Mouse (Mus musculus): ENCODE measurements at regions not wholly inside any gene's neighbourhood (a gene's known extent, or its start where the extent isn't known, plus 50 kb on each side); places are given as distances from the start of the nearest gene placed in this dataset.

DNA sequence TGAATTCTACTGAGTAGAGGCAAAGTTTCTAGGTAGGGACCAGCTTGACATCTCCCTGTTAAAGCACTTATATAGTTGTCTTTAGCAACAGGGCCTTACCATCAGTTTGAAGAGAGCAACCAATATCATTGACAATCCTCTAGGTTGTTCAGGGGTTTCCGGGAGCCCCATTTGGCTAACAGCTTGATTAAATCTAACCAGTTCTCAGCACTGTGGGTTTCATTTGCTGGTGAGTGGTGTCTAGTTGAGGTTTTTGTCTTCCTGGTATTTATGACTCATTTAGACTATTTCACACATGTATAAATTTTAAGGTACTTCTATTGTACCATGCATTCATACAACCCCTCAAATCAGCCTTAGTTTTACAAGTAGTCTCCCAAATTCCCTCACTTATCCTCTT lies 823.4 kb upstream of the Sel1l start:
- no peak overlapping the region for H3K9ac ChIP-seq (replicated peaks; ENCODE audit: low read depth, low read length)
- H3K4me2 ChIP-seq (ENCODE audit: low read length): no peak overlapping the region
- no peak overlapping the region for H3K4me3 ChIP-seq (replicated peaks; ENCODE audit: low read length)
- no peaks in the 10 kb centered on the region for H3K9me3 ChIP-seq (ENCODE audit: control insufficient read depth, low read length)
- H3K4me1 ChIP-seq (replicated peaks; ENCODE audit: control insufficient read depth, insufficient read depth, low read length): no peaks in the 10 kb centered on the region
- H3K27me3 ChIP-seq (replicated peaks; ENCODE audit: control insufficient read depth, insufficient read depth, low read length): no peaks in the 10 kb centered on the region
- no peaks in the 10 kb centered on the region for H3K36me3 ChIP-seq (ENCODE audit: control insufficient read depth, insufficient read depth)
- no peak for ATAC-seq
- H3K27ac ChIP-seq (ENCODE audit: low read length): no peak overlapping the region
- WGBS: 95% methylated on average over 1 of the region's 1 CpGs

DNA sequence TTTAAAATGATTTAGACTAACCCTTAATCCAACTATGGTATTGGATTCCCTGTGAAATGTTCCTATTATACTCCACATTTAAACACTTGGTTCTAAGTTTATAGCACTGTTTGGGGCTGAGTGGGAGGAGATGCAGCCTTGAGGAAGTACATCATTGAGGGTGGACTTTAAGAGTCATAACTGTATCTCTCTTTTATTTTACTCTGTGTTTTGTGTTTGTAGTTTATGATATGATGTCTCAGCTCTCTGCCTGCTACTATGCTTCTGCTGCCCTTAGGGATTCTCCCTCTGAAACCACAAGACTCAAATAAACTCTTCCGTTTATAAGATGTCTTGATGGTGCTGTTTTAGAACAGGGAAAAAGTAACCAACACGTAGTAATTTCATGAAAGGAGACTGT lies 797.7 kb upstream of the Sel1l start:
- Histone ChIP-seq H3K4me2 (ENCODE audit: low read length) (no peak overlapping the region), H3K4me1 (replicated peaks; ENCODE audit: control insufficient read depth, insufficient read depth, low read length) (peaks cover 3% of the 10 kb centered on the region; the same call in 1 of the 2 replicates), H3K4me3 (replicated peaks; ENCODE audit: low read length) (no peak overlapping the region), H3K9ac (replicated peaks; ENCODE audit: low read depth, low read length) (no peak overlapping the region), H3K9me3 (ENCODE audit: control insufficient read depth, low read length) (no peaks in the 10 kb centered on the region), H3K27ac (ENCODE audit: low read length) (no peak overlapping the region), H3K36me3 (ENCODE audit: control insufficient read depth, insufficient read depth) (no peaks in the 10 kb centered on the region), H3K27me3 (replicated peaks; ENCODE audit: control insufficient read depth, insufficient read depth, low read length) (no peaks in the 10 kb centered on the region)
- 81% methylated on average over 2 of the region's 2 CpGs for WGBS
- ATAC-seq: no peak

DNA sequence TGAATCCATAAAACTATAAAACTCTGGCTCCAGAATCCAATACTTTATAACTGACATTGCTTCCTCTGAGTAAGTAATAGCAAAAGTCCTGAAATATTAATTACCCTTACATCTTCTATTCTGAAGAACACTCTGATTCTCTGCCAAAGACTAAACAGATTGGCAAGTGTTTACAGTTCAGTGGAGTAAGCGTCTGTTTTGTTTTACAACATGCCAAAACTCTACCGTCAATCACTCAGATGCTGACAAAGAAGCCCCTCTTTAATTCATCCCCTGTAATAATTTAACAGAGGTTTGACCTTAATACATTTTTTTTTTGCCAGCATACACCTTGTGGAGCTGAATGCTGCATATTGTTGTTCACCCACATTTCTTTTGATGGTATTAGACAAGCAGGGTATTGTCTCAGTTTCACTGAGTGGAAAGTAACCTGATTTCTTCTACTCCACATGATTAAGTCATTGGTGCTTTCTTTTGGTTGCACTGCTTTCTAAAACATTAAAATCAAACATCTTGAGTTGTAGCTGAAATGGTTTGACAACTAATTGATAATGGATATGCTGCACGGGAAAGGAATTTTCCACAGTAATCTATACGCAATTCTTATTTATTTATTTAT lies 796.2 kb upstream of the Sel1l start:
- no peaks in the 10 kb centered on the region for H3K27me3 ChIP-seq (replicated peaks; ENCODE audit: control insufficient read depth, insufficient read depth, low read length)
- no peaks in the 10 kb centered on the region for H3K9me3 ChIP-seq (ENCODE audit: control insufficient read depth, low read length)
- H3K4me3 ChIP-seq (replicated peaks; ENCODE audit: low read length): no peak overlapping the region
- H3K36me3 ChIP-seq (ENCODE audit: control insufficient read depth, insufficient read depth): no peaks in the 10 kb centered on the region
- H3K4me1 ChIP-seq (replicated peaks; ENCODE audit: control insufficient read depth, insufficient read depth, low read length): peaks cover 3% of the 10 kb centered on the region; the same call in 1 of the 2 replicates
- H3K4me2 ChIP-seq (ENCODE audit: low read length): no peak overlapping the region
- 31% methylated on average over 4 of the region's 4 CpGs for WGBS
- H3K9ac ChIP-seq (replicated peaks; ENCODE audit: low read depth, low read length): no peak overlapping the region
- no peak overlapping the region for H3K27ac ChIP-seq (ENCODE audit: low read length)
- peak; percentile 79 for ATAC-seq

GRCm38 (mm10) chr12:92619120-92619519 lies 770.2 kb upstream of the Sel1l start:
- no peak overlapping the region for H3K27ac ChIP-seq (ENCODE audit: low read length)
- no peak overlapping the region for H3K9ac ChIP-seq (replicated peaks; ENCODE audit: low read depth, low read length)
- ATAC-seq: no peak
- no peaks in the 10 kb centered on the region for H3K4me1 ChIP-seq (replicated peaks; ENCODE audit: control insufficient read depth, insufficient read depth, low read length)
- no peak overlapping the region for H3K4me2 ChIP-seq (ENCODE audit: low read length)
- no peaks in the 10 kb centered on the region for H3K36me3 ChIP-seq (ENCODE audit: control insufficient read depth, insufficient read depth)
- no peaks in the 10 kb centered on the region for H3K27me3 ChIP-seq (replicated peaks; ENCODE audit: control insufficient read depth, insufficient read depth, low read length)
- H3K9me3 ChIP-seq (ENCODE audit: control insufficient read depth, low read length): peaks cover 2% of the 10 kb centered on the region; the same call in 1 of the 2 replicates
- H3K4me3 ChIP-seq (replicated peaks; ENCODE audit: low read length): no peak overlapping the region

DNA sequence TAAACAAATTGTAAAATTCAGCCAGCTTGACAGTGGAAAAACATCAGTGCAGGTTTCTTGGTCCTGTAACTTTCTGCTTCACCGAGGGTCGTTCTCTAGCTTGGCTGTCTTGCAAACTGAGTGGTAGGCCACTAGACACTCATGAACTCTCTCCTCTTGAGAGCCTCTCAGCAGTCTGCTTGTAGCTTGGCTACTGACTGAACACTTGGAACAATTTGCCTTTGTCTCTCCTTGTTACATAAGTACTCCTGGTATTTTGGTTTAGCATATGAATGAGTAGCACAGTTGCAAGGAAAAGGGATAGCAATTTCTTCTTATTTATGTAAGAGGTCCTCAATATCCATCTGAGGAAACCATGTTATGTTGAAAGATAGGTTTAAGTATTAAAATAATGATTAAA lies 769.6 kb upstream of the Sel1l start:
- Histone ChIP-seq H3K9me3 (ENCODE audit: control insufficient read depth, low read length) (peaks cover 2% of the 10 kb centered on the region; the same call in 1 of the 2 replicates), H3K27me3 (replicated peaks; ENCODE audit: control insufficient read depth, insufficient read depth, low read length) (no peaks in the 10 kb centered on the region), H3K27ac (ENCODE audit: low read length) (no peak overlapping the region), H3K36me3 (ENCODE audit: control insufficient read depth, insufficient read depth) (no peaks in the 10 kb centered on the region), H3K4me1 (replicated peaks; ENCODE audit: control insufficient read depth, insufficient read depth, low read length) (no peaks in the 10 kb centered on the region), H3K9ac (replicated peaks; ENCODE audit: low read depth, low read length) (no peak overlapping the region), H3K4me2 (ENCODE audit: low read length) (no peak overlapping the region), H3K4me3 (replicated peaks; ENCODE audit: low read length) (no peak overlapping the region)
- peak; percentile 71 for ATAC-seq
- WGBS: 14% methylated on average over 2 of the region's 2 CpGs

GRCm38 (mm10) chr12:92601673-92602072 lies 752.7 kb upstream of the Sel1l start:
- H3K4me1 ChIP-seq (replicated peaks; ENCODE audit: control insufficient read depth, insufficient read depth, low read length): no peaks in the 10 kb centered on the region
- no peaks in the 10 kb centered on the region for H3K27me3 ChIP-seq (replicated peaks; ENCODE audit: control insufficient read depth, insufficient read depth, low read length)
- no peak overlapping the region for H3K4me3 ChIP-seq (replicated peaks; ENCODE audit: low read length)
- H3K9me3 ChIP-seq (ENCODE audit: control insufficient read depth, low read length): no peaks in the 10 kb centered on the region
- ATAC-seq: no peak
- no peak overlapping the region for H3K4me2 ChIP-seq (ENCODE audit: low read length)
- WGBS: 86% methylated on average over 1 of the region's 1 CpGs
- no peak overlapping the region for H3K9ac ChIP-seq (replicated peaks; ENCODE audit: low read depth, low read length)
- H3K36me3 ChIP-seq (ENCODE audit: control insufficient read depth, insufficient read depth): no peaks in the 10 kb centered on the region
- H3K27ac ChIP-seq (ENCODE audit: low read length): no peak overlapping the region

DNA sequence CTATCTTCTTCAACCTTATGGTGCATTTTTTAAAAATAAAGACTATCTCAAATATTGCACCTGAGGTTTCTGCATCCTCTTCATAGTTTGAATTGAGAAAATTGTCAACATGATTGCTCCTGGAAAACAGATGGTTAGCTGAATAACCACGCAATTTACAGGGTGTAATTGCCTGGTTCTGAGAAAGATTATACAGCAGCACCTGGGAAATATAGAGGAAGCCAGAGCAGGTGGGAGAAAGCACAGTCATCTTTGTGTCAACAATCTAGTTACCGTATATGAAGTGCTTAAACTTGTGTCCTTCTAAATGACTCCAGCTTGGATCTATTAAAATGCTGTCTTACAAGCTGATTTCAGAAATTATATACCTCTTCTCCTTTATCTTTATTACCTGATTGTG lies 740.8 kb upstream of the Sel1l start:
- Histone ChIP-seq H3K4me2 (ENCODE audit: low read length) (no peak overlapping the region), H3K36me3 (ENCODE audit: control insufficient read depth, insufficient read depth) (no peaks in the 10 kb centered on the region), H3K4me1 (replicated peaks; ENCODE audit: control insufficient read depth, insufficient read depth, low read length) (peaks cover 2% of the 10 kb centered on the region), H3K9ac (replicated peaks; ENCODE audit: low read depth, low read length) (no peak overlapping the region), H3K27ac (ENCODE audit: low read length) (peak overlapping the region; percentile 66), H3K9me3 (ENCODE audit: control insufficient read depth, low read length) (no peaks in the 10 kb centered on the region), H3K27me3 (replicated peaks; ENCODE audit: control insufficient read depth, insufficient read depth, low read length) (no peaks in the 10 kb centered on the region), H3K4me3 (replicated peaks; ENCODE audit: low read length) (no peak overlapping the region)
- WGBS: 15% methylated on average over 2 of the region's 2 CpGs
- peak; percentile 83 for ATAC-seq

- H3K9me3 ChIP-seq (ENCODE audit: control insufficient read depth, low read length): no peaks in the 10 kb centered on the region
- H3K27me3 ChIP-seq (replicated peaks; ENCODE audit: control insufficient read depth, insufficient read depth, low read length): no peaks in the 10 kb centered on the region
- no peaks in the 10 kb centered on the region for H3K36me3 ChIP-seq (ENCODE audit: control insufficient read depth, insufficient read depth)
- H3K27ac ChIP-seq (ENCODE audit: low read length): no peak overlapping the region
- ATAC-seq: peak; percentile 99
- H3K9ac ChIP-seq (replicated peaks; ENCODE audit: low read depth, low read length): no peak overlapping the region
- no peak overlapping the region for H3K4me3 ChIP-seq (replicated peaks; ENCODE audit: low read length)
- whole genome bisulfite sequencing: 12% methylated on average over 6 of the region's 6 CpGs
- peaks cover 2% of the 10 kb centered on the region for H3K4me1 ChIP-seq (replicated peaks; ENCODE audit: control insufficient read depth, insufficient read depth, low read length)
- H3K4me2 ChIP-seq (ENCODE audit: low read length): no peak overlapping the region
Observed at GRCm38 (mm10) chr12:92589305-92589704, 740.3 kb upstream of the Sel1l start.

- Histone ChIP-seq H3K4me2 (ENCODE audit: low read length) (no peak overlapping the region), H3K27me3 (replicated peaks; ENCODE audit: control insufficient read depth, insufficient read depth, low read length) (no peaks in the 10 kb centered on the region)
Observed at GRCm38 (mm10) chr12:92578596-92578995, 729.6 kb upstream of the Sel1l start.

More at GRCm38 (mm10) chr12:92578596-92578995, 729.6 kb upstream of the Sel1l start:
- ATAC-seq: no peak
- H3K4me3 ChIP-seq (replicated peaks; ENCODE audit: low read length): no peak overlapping the region
- 100% methylated on average over 1 of the region's 1 CpGs for WGBS
- H3K9me3 ChIP-seq (ENCODE audit: control insufficient read depth, low read length): no peaks in the 10 kb centered on the region
- H3K4me1 ChIP-seq (replicated peaks; ENCODE audit: control insufficient read depth, insufficient read depth, low read length): no peaks in the 10 kb centered on the region
- H3K36me3 ChIP-seq (ENCODE audit: control insufficient read depth, insufficient read depth): no peaks in the 10 kb centered on the region
- no peak overlapping the region for H3K9ac ChIP-seq (replicated peaks; ENCODE audit: low read depth, low read length)
- H3K27ac ChIP-seq (ENCODE audit: low read length): no peak overlapping the region
